Mouse (Mus musculus) C3H10T1/2 (cell line): ENCODE data around the gene Spem2. TPM values are rescaled to one million over a fixed set of nuclear protein-coding genes. Genes with fewer than 3 reads are reported as not detected.

Source experiments
- polyA plus RNA-seq, 2 experiments: library from polyadenylated mRNA; unstranded; fragments of >200 nt; fragmentation: generic; extraction: Trizol; gene quantifications; one replicate each; pipeline ENCODE4 v1.2.1; 2012; ENCODE audit warnings: missing spikeins in 2 of 2

Gene Spem2
- polyA plus RNA-seq, result not detected

GRCm38 (mm10) chr11:69818365-69818764 is at the start of gene Spem2:
Spem2 (minus strand) TSS chr11:69818465.

GRCm38 (mm10) chr11:69858113-69858998 is 40.1 kb upstream of the Spem2 start, which contains the start of gene Tnk1:
Tnk1 (minus strand) TSS chr11:69858730.

GRCm38 (mm10) chr11:69846198-69846680 is 28.0 kb upstream of the Spem2 start, which contains the start of gene Plscr3:
Plscr3 (plus strand) TSS chr11:69846376.

GRCm38 (mm10) chr11:69837952-69838713 is 19.9 kb upstream of the Spem2 start, which contains the start of gene Tmem256:
Tmem256 (plus strand) TSS chr11:69838514.

GRCm38 (mm10) chr11:69837604-69837951 is 19.3 kb upstream of the Spem2 start, which contains the start of gene Nlgn2:
Nlgn2 (minus strand) TSS chr11:69837784.

GRCm38 (mm10) chr11:69822080-69822479 is 3.8 kb upstream of the Spem2 start, which contains the start of gene Spem1:
Spem1 (minus strand) TSS chr11:69822180.

GRCm38 (mm10) chr11:69815155-69815554 is 3.1 kb downstream of the Spem2 start, which contains the start of gene Gm39566:
Gm39566 (minus strand) TSS chr11:69815298.

GRCm38 (mm10) chr11:69804972-69805909 is 13.0 kb downstream of the Spem2 start, which contains the start of gene Tmem102:
Tmem102 (minus strand) TSS chr11:69805624.

GRCm38 (mm10) chr11:69801379-69801977 is 16.8 kb downstream of the Spem2 start, which contains the start of gene Fgf11:
Fgf11 (minus strand) TSS chr11:69801857.

GRCm38 (mm10) chr11:69795168-69795982 is 22.9 kb downstream of the Spem2 start, which contains the start of gene Chrnb1:
Chrnb1 (minus strand) TSS chr11:69795943.

Other genes with a start within 250 kb of the Spem2 start
- 10 to 100 TPM; 14.8 to 24.4 TPM for gene Wrap53, start 238.2 kb downstream of the Spem2 start, polyA plus RNA-seq
- 100 to 1,000 TPM; 156 to 242 TPM for gene Trp53, start 238.1 kb downstream of the Spem2 start, polyA plus RNA-seq
- gene Atp1b2, start 212.5 kb downstream of the Spem2 start, polyA plus RNA-seq, result 1 to 10 TPM in 1 of 2 experiments, under 1 TPM in 1; 0.05 to 1.3 TPM
- gene Shbg, start 200.6 kb downstream of the Spem2 start, polyA plus RNA-seq, result not detected
- 10 to 100 TPM in 1 of 2 experiments, 1 to 10 TPM in 1; 4.4 to 16.8 TPM for gene Sat2, start 196.4 kb downstream of the Spem2 start, polyA plus RNA-seq
- gene Fxr2, start 185.5 kb downstream of the Spem2 start, polyA plus RNA-seq, result 10 to 100 TPM; 29.4 to 66.7 TPM
- under 1 TPM; 0.05 to 0.25 TPM for gene Sox15, start 163.2 kb downstream of the Spem2 start, polyA plus RNA-seq
- gene Mpdu1, start 155.8 kb downstream of the Spem2 start, polyA plus RNA-seq, result 100 to 1,000 TPM in 1 of 2 experiments, 10 to 100 TPM in 1; 98.1 to 128 TPM
- gene Cd68, start 152.3 kb downstream of the Spem2 start, polyA plus RNA-seq, result 1 to 10 TPM; 1.8 to 3.0 TPM
- 100 to 1,000 TPM; 336 to 467 TPM for gene Eif4a1, start 146.0 kb downstream of the Spem2 start, polyA plus RNA-seq
- gene Senp3, start 136.4 kb downstream of the Spem2 start, polyA plus RNA-seq, result 10 to 100 TPM; 51.2 to 71.3 TPM
- gene Tnfsf13, start 132.7 kb downstream of the Spem2 start, polyA plus RNA-seq, result 1 to 10 TPM; 1.1 to 6.9 TPM
- gene Tnfsf12, start 122.6 kb downstream of the Spem2 start, polyA plus RNA-seq, result 100 to 1,000 TPM in 1 of 2 experiments, 10 to 100 TPM in 1; 34.3 to 119 TPM
- gene Tnfsfm13, start 122.4 kb downstream of the Spem2 start, polyA plus RNA-seq, result 10 to 100 TPM in 1 of 2 experiments, 1 to 10 TPM in 1; 6.4 to 30.3 TPM
- gene Polr2a, start 59.8 kb downstream of the Spem2 start, polyA plus RNA-seq, result 100 to 1,000 TPM in 1 of 2 experiments, 10 to 100 TPM in 1; 42.8 to 126 TPM
- gene Slc35g3, start 56.5 kb downstream of the Spem2 start, polyA plus RNA-seq, result under 1 TPM in 1 of 2 experiments, not detected in 1; 0.26 TPM
- 10 to 100 TPM in 1 of 2 experiments, 1 to 10 TPM in 1; 1.2 to 14.4 TPM for gene Zbtb4, start 52.6 kb downstream of the Spem2 start, polyA plus RNA-seq
- gene Chrnb1, start 22.5 kb downstream of the Spem2 start, polyA plus RNA-seq, result under 1 TPM; 0.63 to 0.89 TPM
- gene Fgf11, start 16.6 kb downstream of the Spem2 start, polyA plus RNA-seq, result under 1 TPM; 0.01 to 0.31 TPM
- under 1 TPM; 0.01 to 0.05 TPM for gene Tmem102, start 12.8 kb downstream of the Spem2 start, polyA plus RNA-seq
- not detected for gene Gm39566, start 3.2 kb downstream of the Spem2 start, polyA plus RNA-seq
- gene Spem1, start 3.7 kb upstream of the Spem2 start, polyA plus RNA-seq, result under 1 TPM; 0.02 to 0.07 TPM
- 10 to 100 TPM in 1 of 2 experiments, 1 to 10 TPM in 1; 4.3 to 49.8 TPM for gene Nlgn2, start 19.3 kb upstream of the Spem2 start, polyA plus RNA-seq
- gene Tmem256, start 20.0 kb upstream of the Spem2 start, polyA plus RNA-seq, result 100 to 1,000 TPM; 452 to 473 TPM
- gene Plscr3, start 27.9 kb upstream of the Spem2 start, polyA plus RNA-seq, result 100 to 1,000 TPM in 1 of 2 experiments, 10 to 100 TPM in 1; 45.7 to 171 TPM
- not detected for gene Tnk1, start 40.3 kb upstream of the Spem2 start, polyA plus RNA-seq
- not detected for gene Tmem95, start 59.6 kb upstream of the Spem2 start, polyA plus RNA-seq
- gene Kctd11, start 62.9 kb upstream of the Spem2 start, polyA plus RNA-seq, result 10 to 100 TPM in 1 of 2 experiments, 1 to 10 TPM in 1; 5.0 to 12.3 TPM
- under 1 TPM; 0.04 to 0.07 TPM for gene Acap1, start 77.1 kb upstream of the Spem2 start, polyA plus RNA-seq
- 1 to 10 TPM; 1.6 to 9.9 TPM for gene 2810408A11Rik, start 82.5 kb upstream of the Spem2 start, polyA plus RNA-seq
- gene Neurl4, start 82.6 kb upstream of the Spem2 start, polyA plus RNA-seq, result 10 to 100 TPM; 13.1 to 24.7 TPM
- gene Gps2, start 95.4 kb upstream of the Spem2 start, polyA plus RNA-seq, result 10 to 100 TPM; 66.9 to 94.9 TPM
- gene Eif5a, start 103.5 kb upstream of the Spem2 start, polyA plus RNA-seq, result 1,000 to 10,000 TPM in 1 of 2 experiments, 100 to 1,000 TPM in 1; 812 to 3,163 TPM
- under 1 TPM in 1 of 2 experiments, not detected in 1; 0.13 TPM for gene Ybx2, start 117.3 kb upstream of the Spem2 start, polyA plus RNA-seq
- under 1 TPM; 0.02 to 0.39 TPM for gene Slc2a4, start 129.7 kb upstream of the Spem2 start, polyA plus RNA-seq
- gene Cldn7, start 146.3 kb upstream of the Spem2 start, polyA plus RNA-seq, result under 1 TPM in 1 of 2 experiments, not detected in 1; 0.15 TPM
- gene Ctdnep1, start 162.7 kb upstream of the Spem2 start, polyA plus RNA-seq, result 100 to 1,000 TPM; 189 to 229 TPM
- gene Elp5, start 164.1 kb upstream of the Spem2 start, polyA plus RNA-seq, result 100 to 1,000 TPM in 1 of 2 experiments, 10 to 100 TPM in 1; 93.9 to 141 TPM
- gene Gabarap, start 172.7 kb upstream of the Spem2 start, polyA plus RNA-seq, result 100 to 1,000 TPM; 710 to 827 TPM
- 10 to 100 TPM; 66.5 to 68.8 TPM for gene Phf23, start 177.3 kb upstream of the Spem2 start, polyA plus RNA-seq
- 10 to 100 TPM; 22.0 to 49.6 TPM for gene Dvl2, start 182.1 kb upstream of the Spem2 start, polyA plus RNA-seq
- gene Acadvl, start 196.9 kb upstream of the Spem2 start, polyA plus RNA-seq, result 100 to 1,000 TPM; 121 to 196 TPM
- gene Dlg4, start 198.5 kb upstream of the Spem2 start, polyA plus RNA-seq, result 10 to 100 TPM; 12.9 to 43.6 TPM
- 1 to 10 TPM; 1.2 to 4.9 TPM for gene Asgr1, start 235.6 kb upstream of the Spem2 start, polyA plus RNA-seq